Mouse (Mus musculus) monocyte, adult 59 days (primary cell): Measurements from ENCODE around the gene Eaf2. TPM values are rescaled to one million over a fixed set of nuclear protein-coding genes. Genes with fewer than 3 reads are reported as not detected.

ENCODE experiments used
- total RNA-seq, 2 experiments: library from RNA; stranded (reverse); gene quantifications; one replicate each; pipeline ENCODE4 v1.2.4; 2023

Gene Eaf2
- total RNA-seq, result 1 to 10 TPM; 2.0 to 3.0 TPM

GRCm38 (mm10) chr16:36874583-36875275, at the start of gene Eaf2, which contains the start of gene Golgb1:
Gene Eaf2, minus strand, starts transcription at chr16:36875003.
Gene Golgb1, plus strand, starts transcription at chr16:36875140.

GRCm38 (mm10) chr16:36828054-36828786, 46.6 kb downstream of the Eaf2 start, which contains the start of gene Iqcb1:
Gene Iqcb1, plus strand, starts transcription at chr16:36828385.

GRCm38 (mm10) chr16:36784594-36785313, 90.0 kb downstream of the Eaf2 start, which contains the start of gene Slc15a2:
Gene Slc15a2, minus strand, starts transcription at chr16:36784962.

Other genes with a start within 250 kb of the Eaf2 start
- 100 to 1,000 TPM; 187 to 206 TPM for gene Cd86, start 208.9 kb downstream of the Eaf2 start, total RNA-seq
- gene Ildr1, start 181.0 kb downstream of the Eaf2 start, total RNA-seq, result 1 to 10 TPM; 3.0 to 3.2 TPM
- 10 to 100 TPM; 24.7 to 32.9 TPM for gene Slc15a2, start 90.0 kb downstream of the Eaf2 start, total RNA-seq
- gene Iqcb1, start 46.6 kb downstream of the Eaf2 start, total RNA-seq, result 10 to 100 TPM; 11.6 to 12.8 TPM
- gene Golgb1, start 137 bp upstream of the Eaf2 start, total RNA-seq, result 10 to 100 TPM; 39.1 to 42.7 TPM
- 100 to 1,000 TPM; 424 to 435 TPM for gene Hcls1, start 60.0 kb upstream of the Eaf2 start, total RNA-seq
- under 1 TPM in 1 of 2 experiments, not detected in 1; 0.18 TPM for gene Fbxo40, start 115.5 kb upstream of the Eaf2 start, total RNA-seq
- gene Polq, start 136.8 kb upstream of the Eaf2 start, total RNA-seq, result under 1 TPM; 0.58 to 0.79 TPM